Mouse (Mus musculus) CH12.LX (cell line): Measurements from ENCODE around the gene Krt26. TPM values are rescaled to one million over a fixed set of nuclear protein-coding genes. Genes with fewer than 3 reads are reported as not detected.

ENCODE experiments used
- DNase-seq: peaks from one replicate; pipeline ENCODE4 v3.0.0-alpha.2; 2013; ENCODE audit errors: extremely low read depth
- H3K27ac ChIP-seq: 2 replicates; pipeline ENCODE4 v1.5.1; 2012; ENCODE audit warnings: low read depth, mild to moderate bottlenecking, control low read depth, moderate library complexity; ENCODE audit not compliant: insufficient read depth
- H3K27me3 ChIP-seq: replicated peaks from 2 replicates; pipeline ENCODE3; 2012; ENCODE audit warnings: inconsistent platforms
- H3K36me3 ChIP-seq, 2 experiments: replicated peaks in 1 of 2; 2 replicates each; pipeline versions ENCODE3 to v1.6.1; 2012; ENCODE audit warnings: inconsistent platforms in 1 of 2, low read length in 1 of 2, mild to moderate bottlenecking in 1 of 2, mixed read lengths in 1 of 2, moderate library complexity in 1 of 2; ENCODE audit not compliant: control insufficient read depth in 1 of 2, insufficient read depth in 1 of 2
- H3K4me1 ChIP-seq, 2 experiments: 2 replicates each; pipeline ENCODE4 v1.6.1; 2012; ENCODE audit warnings: inconsistent platforms in 1 of 2, moderate library complexity in 1 of 2; ENCODE audit not compliant: insufficient read depth in 2 of 2, control insufficient read depth in 1 of 2
- H3K4me2 ChIP-seq: 2 replicates; pipeline ENCODE4 v1.6.1; 2012; ENCODE audit warnings: low read depth, mild to moderate bottlenecking, control low read depth; ENCODE audit not compliant: poor library complexity, insufficient read depth, severe bottlenecking
- H3K4me3 ChIP-seq, 3 experiments: fragments of 150-350 bp in 1 of 3; sonication (generic) in 1 of 3; replicated peaks in 1 of 3; 2 replicates each; pipeline versions ENCODE3 to v1.5.1; 2011 to 2012; ENCODE audit warnings: low read depth in 2 of 3, low read length in 2 of 3, mild to moderate bottlenecking in 2 of 3, moderate library complexity in 2 of 3, control low read depth in 1 of 3, improper control_type of control experiment in 1 of 3, inconsistent platforms in 1 of 3, mixed read lengths in 1 of 3; ENCODE audit not compliant: poor library complexity in 1 of 3
- H3K79me2 ChIP-seq: replicated peaks from 2 replicates; pipeline ENCODE4 v1.6.1; 2012; ENCODE audit warnings: mild to moderate bottlenecking, moderate library complexity; ENCODE audit not compliant: control insufficient read depth, poor library complexity, insufficient read depth, severe bottlenecking; ENCODE audit errors: extremely low read depth
- H3K9ac ChIP-seq: 2 replicates; pipeline ENCODE4 v1.6.1; 2012; ENCODE audit warnings: low read depth, mild to moderate bottlenecking, control low read depth, moderate library complexity; ENCODE audit not compliant: insufficient read depth
- H3K9me3 ChIP-seq: replicated peaks from 2 replicates; pipeline ENCODE3; 2012; ENCODE audit warnings: low read length, inconsistent platforms, mixed read lengths
- CHD1 ChIP-seq: IDR thresholded peaks from 2 replicates; pipeline ENCODE4 v1.6.1; 2012; ENCODE audit warnings: low read depth, low read length, improper control_type of control experiment, inconsistent platforms
- CHD2 ChIP-seq: IDR thresholded peaks from 2 replicates; pipeline ENCODE4 v1.6.1; 2011; ENCODE audit warnings: low read length, improper control_type of control experiment
- CTCF ChIP-seq, 2 experiments: IDR thresholded peaks in 1 of 2; conservative IDR thresholded peaks in 1 of 2; 2 replicates each; pipeline ENCODE4 v1.5.1; 2011 to 2012; ENCODE audit warnings: low read depth in 2 of 2, low read length in 2 of 2, improper control_type of control experiment in 1 of 2, inconsistent platforms in 1 of 2, mild to moderate bottlenecking in 1 of 2, moderate library complexity in 1 of 2
- ELF1 ChIP-seq: IDR thresholded peaks from 2 replicates; pipeline ENCODE4 v1.6.1; 2014; ENCODE audit warnings: low read depth, mild to moderate bottlenecking, inconsistent platforms, low read length, improper control_type of control experiment
- ETS1 ChIP-seq: conservative IDR thresholded peaks from 2 replicates; pipeline ENCODE4 v1.6.1; 2012; ENCODE audit warnings: low read depth, mild to moderate bottlenecking, inconsistent platforms, low read length, improper control_type of control experiment, moderate library complexity
- GABPA ChIP-seq: IDR thresholded peaks from 2 replicates; pipeline ENCODE4 v1.6.1; 2012; ENCODE audit warnings: low read depth, low read length, improper control_type of control experiment, inconsistent platforms; ENCODE audit not compliant: insufficient replicate concordance
- HCFC1 ChIP-seq: IDR thresholded peaks from 2 replicates; pipeline ENCODE4 v1.6.1; 2012; ENCODE audit warnings: low read depth, mild to moderate bottlenecking, inconsistent platforms, low read length, improper control_type of control experiment
- IRF4 ChIP-seq: IDR thresholded peaks from 2 replicates; pipeline ENCODE4 v1.6.1; 2014; ENCODE audit warnings: low read depth, mild to moderate bottlenecking, inconsistent platforms, low read length, improper control_type of control experiment
- JUND ChIP-seq: conservative IDR thresholded peaks from 2 replicates; pipeline ENCODE4 v1.6.1; 2011; ENCODE audit warnings: low read depth, low read length, improper control_type of control experiment
- KAT2A ChIP-seq: IDR thresholded peaks from 2 replicates; pipeline ENCODE4 v1.6.1; 2012; ENCODE audit warnings: low read length, improper control_type of control experiment, inconsistent platforms; ENCODE audit not compliant: insufficient replicate concordance
- MAFK ChIP-seq: IDR thresholded peaks from 2 replicates; pipeline ENCODE4 v1.6.1; 2011; ENCODE audit warnings: low read length, improper control_type of control experiment; ENCODE audit not compliant: insufficient replicate concordance
- MAX ChIP-seq: IDR thresholded peaks from 2 replicates; pipeline ENCODE4 v1.6.1; 2011; ENCODE audit warnings: low read length, improper control_type of control experiment
- MAZ ChIP-seq: IDR thresholded peaks from 2 replicates; pipeline ENCODE4 v1.6.1; 2012; ENCODE audit warnings: low read depth, mild to moderate bottlenecking, inconsistent platforms, low read length, improper control_type of control experiment, moderate library complexity
- MYC ChIP-seq: IDR thresholded peaks from 2 replicates; pipeline ENCODE4 v1.6.1; 2011; ENCODE audit warnings: low read depth, mild to moderate bottlenecking, improper control_type of control experiment, low read length
- NELFE ChIP-seq: IDR thresholded peaks from 2 replicates; pipeline ENCODE4 v1.6.1; 2011; ENCODE audit warnings: low read depth, low read length, improper control_type of control experiment
- POLR2A ChIP-seq: IDR thresholded peaks from 2 replicates; pipeline ENCODE4 v1.6.1; 2011; ENCODE audit warnings: low read depth, mild to moderate bottlenecking, improper control_type of control experiment, low read length
- RAD21 ChIP-seq: IDR thresholded peaks from 2 replicates; pipeline ENCODE4 v1.6.1; 2011; ENCODE audit warnings: low read depth, mild to moderate bottlenecking, low read length, improper control_type of control experiment, moderate library complexity
- RCOR1 ChIP-seq: conservative IDR thresholded peaks from 2 replicates; pipeline ENCODE4 v1.6.1; 2012; ENCODE audit warnings: low read depth, mild to moderate bottlenecking, inconsistent platforms, low read length, improper control_type of control experiment
- SIN3A ChIP-seq: IDR thresholded peaks from 2 replicates; pipeline ENCODE4 v1.6.1; 2012; ENCODE audit warnings: low read length, improper control_type of control experiment, inconsistent platforms
- SMC3 ChIP-seq: IDR thresholded peaks from 2 replicates; pipeline ENCODE4 v1.6.1; 2011; ENCODE audit warnings: low read depth, low read length, improper control_type of control experiment
- TBP ChIP-seq: conservative IDR thresholded peaks from 2 replicates; pipeline ENCODE4 v1.6.1; 2011; ENCODE audit warnings: low read depth, low read length, improper control_type of control experiment
- USF2 ChIP-seq: conservative IDR thresholded peaks from 2 replicates; pipeline ENCODE4 v1.6.1; 2011; ENCODE audit warnings: low read depth, low read length, improper control_type of control experiment
- ZC3H11A ChIP-seq: IDR thresholded peaks from 2 replicates; pipeline ENCODE4 v1.6.1; 2012; ENCODE audit warnings: low read depth, mild to moderate bottlenecking, inconsistent platforms, low read length, improper control_type of control experiment
- ZKSCAN1 ChIP-seq: IDR thresholded peaks from 2 replicates; pipeline ENCODE4 v1.6.1; 2012; ENCODE audit warnings: low read depth, inconsistent platforms, low read length, improper control_type of control experiment, borderline replicate concordance
- ZMIZ1 ChIP-seq: IDR thresholded peaks from 2 replicates; pipeline ENCODE4 v1.6.1; 2012; ENCODE audit warnings: low read depth, mild to moderate bottlenecking, inconsistent platforms, low read length, improper control_type of control experiment
- ZNF384 ChIP-seq: IDR thresholded peaks from 2 replicates; pipeline ENCODE4 v1.6.1; 2012; ENCODE audit warnings: low read depth, low read length, improper control_type of control experiment, inconsistent platforms
- dilution Hi-C: fragments of 300-500 bp; cut with MboI; formaldehyde crosslinking; loops from 2 replicates; pipeline ENCODE4 v1.14.3; 2020; ENCODE audit warnings: low sequenced_read_pairs; ENCODE audit not compliant: extremely low pct_unique_long_range_greater_than_20kb, extremely low pct_ligation_motif_present
- in situ Hi-C: fragments of 300-500 bp; cut with MboI; formaldehyde crosslinking; loops from 3 replicates; pipeline ENCODE4 v1.14.3; 2019; ENCODE audit warnings: low sequenced_read_pairs, low pct_ligation_motif_present, low pct_unique_long_range_greater_than_20kb, mixed read lengths
- polyA plus RNA-seq: library from polyadenylated mRNA; unstranded; fragments of >175 nt; gene quantifications from 2 replicates; pipeline ENCODE4 v1.2.1, GENCODE M21; 2012; ENCODE audit warnings: low read depth; ENCODE audit not compliant: insufficient read length
- total RNA-seq, 2 experiments: library from RNA; depleted of rRNA; stranded (reverse); fragments of 300-350 nt in 1 of 2; fragments of >200 nt in 1 of 2; gene quantifications; 2 replicates each; pipeline ENCODE4 v1.2.3; 2012 to 2014

The Krt26 gene
- total and polyA plus RNA-seq, 3 experiments, result not detected

GRCm38 (mm10) chr11:99310882-99311281 lies 26.9 kb downstream of the Krt26 start:
- no peaks in the 10 kb centered on the region for H3K79me2 ChIP-seq
- dilution Hi-C loops (no loop called here), in situ Hi-C loops (no loop called here)
- H3K9ac ChIP-seq, result no peak overlapping the region
- peak; percentile 54 for TF ChIP-seq SMC3
- TF ChIP-seq ZKSCAN1, result no peak
- peak; percentile 64 to 83 for TF ChIP-seq CTCF (conservative IDR thresholded peaks at IDR 0.05 in 1 of 2, IDR thresholded peaks at IDR 0.05 in 1 of 2; ENCODE audit: low read depth in 2 of 2, low read length in 2 of 2)
- TF ChIP-seq ZC3H11A, result no peak
- TF ChIP-seq MAX, result no peak
- peak; percentile 99 for TF ChIP-seq ZNF384
- peak; percentile 73 for TF ChIP-seq RAD21
- TF ChIP-seq ELF1, result no peak
- no peak for TF ChIP-seq NELFE
- no peaks in the 10 kb centered on the region for H3K9me3 ChIP-seq
- DNase-seq, result peak; percentile 67
- no peak overlapping the region for H3K27ac ChIP-seq
- H3K27me3 ChIP-seq, result peaks cover 23% of the 10 kb centered on the region
- no peaks in the 10 kb centered on the region for H3K36me3 ChIP-seq
- no peak overlapping the region for H3K4me3 ChIP-seq
- no peak overlapping the region for H3K4me2 ChIP-seq
- H3K4me1 ChIP-seq, result peaks cover 8 to 12% of the 10 kb centered on the region in 2 experiments

GRCm38 (mm10) chr11:99307579-99307978 lies 30.2 kb downstream of the Krt26 start:
- H3K4me1 ChIP-seq, result peaks cover 18 to 20% of the 10 kb centered on the region in 2 experiments
- dilution Hi-C loops, result no loop called here
- in situ Hi-C loops, result no loop called here

GRCm38 (mm10) chr11:99295039-99295438 lies 42.7 kb downstream of the Krt26 start:
- H3K9ac ChIP-seq, result no peak overlapping the region
- peaks cover 18% of the 10 kb centered on the region for H3K9me3 ChIP-seq
- no peaks in the 10 kb centered on the region for H3K79me2 ChIP-seq
- H3K27ac ChIP-seq, result no peak overlapping the region
- peaks cover 0 to 2% of the 10 kb centered on the region in 2 experiments; a peak in 1 of 4 replicates for H3K4me1 ChIP-seq
- H3K4me3 ChIP-seq, result no peak overlapping the region
- peaks cover 24% of the 10 kb centered on the region for H3K27me3 ChIP-seq
- dilution Hi-C loops, result no loop called here
- no peak overlapping the region for H3K4me2 ChIP-seq
- in situ Hi-C loops, result loop anchor here (5.0 kb wide), 1 partner anchor 258 kb away; no protein-coding TSS in a partner anchor
- peak; percentile 21 for DNase-seq
- H3K36me3 ChIP-seq, result no peaks in the 10 kb centered on the region
- no peak for TF ChIP-seq ZMIZ1
- TF ChIP-seq MAFK, result no peak
- TF ChIP-seq NELFE, result no peak
- TF ChIP-seq RAD21, result peak; percentile 80
- 0 out of 2 replicates have a peak, but pooled peaks have one; percentile 29 for TF ChIP-seq ELF1
- no peak for TF ChIP-seq ZKSCAN1
- no peak for TF ChIP-seq POLR2A
- TF ChIP-seq IRF4, result no peak
- no peak for TF ChIP-seq CHD1
- no peak for TF ChIP-seq ETS1
- no peak for TF ChIP-seq RCOR1
- no peak for TF ChIP-seq GABPA
- TF ChIP-seq KAT2A, result no peak
- TF ChIP-seq USF2, result no peak
- no peak for TF ChIP-seq HCFC1
- TF ChIP-seq CHD2, result no peak
- TF ChIP-seq MAZ, result no peak
- no peak for TF ChIP-seq ZNF384
- TF ChIP-seq TBP, result no peak

More at GRCm38 (mm10) chr11:99307579-99307978, 30.2 kb downstream of the Krt26 start:
- Histone ChIP-seq H3K9ac (no peak overlapping the region), H3K36me3 (no peaks in the 10 kb centered on the region)
- TF ChIP-seq RAD21, result peak; percentile 84
- 0 out of 2 replicates have a peak, but pooled peaks have one; percentile 26 for TF ChIP-seq JUND
- peak; percentile 87 to 95 for TF ChIP-seq CTCF (conservative IDR thresholded peaks at IDR 0.05 in 1 of 2, IDR thresholded peaks at IDR 0.05 in 1 of 2; ENCODE audit: low read depth in 2 of 2, low read length in 2 of 2)
- 0 out of 2 replicates have a peak, but pooled peaks have one; percentile 49 for TF ChIP-seq MAX
- TF ChIP-seq MYC, result peak; percentile 65; the same call in 1 of the 2 replicates
- TF ChIP-seq SIN3A, result no peak
- no peak for TF ChIP-seq TBP
- peak; percentile 39; the same call in 1 of the 2 replicates for TF ChIP-seq ZC3H11A
- peak; percentile 97 for TF ChIP-seq SMC3
- TF ChIP-seq, all 38 proteins: peak for 7
- no peak overlapping the region for H3K4me2 ChIP-seq
- H3K27ac ChIP-seq, result no peak overlapping the region
- DNase-seq, result peak; percentile 90
- no peak overlapping the region for H3K4me3 ChIP-seq
- H3K27me3 ChIP-seq, result peaks cover 12% of the 10 kb centered on the region
- H3K9me3 ChIP-seq, result no peaks in the 10 kb centered on the region
- H3K79me2 ChIP-seq, result no peaks in the 10 kb centered on the region
